Mouse (Mus musculus): ENCODE measurements at regions not wholly inside any gene's neighbourhood (a gene's known extent, or its start where the extent isn't known, plus 50 kb on each side); places are given as distances from the start of the nearest gene placed in this dataset.

GRCm38 (mm10) chr12:13964537-13964936 is 187.3 kb downstream of the Fam84a start:
- Histone ChIP-seq H3K4me2 (no peak overlapping the region), H3K36me3 (no peaks in the 10 kb centered on the region), H3K4me1 (replicated peaks) (no peaks in the 10 kb centered on the region), H3K9ac (no peak overlapping the region), H3K27ac (replicated peaks) (no peak overlapping the region), H3K4me3 (no peak overlapping the region), H3K9me3 (no peaks in the 10 kb centered on the region), H3K27me3 (no peaks in the 10 kb centered on the region)
- 75% methylated on average over 3 of the region's 3 CpGs for WGBS
- no peak for ATAC-seq (ENCODE audit: low FRiP score, low read depth)

GRCm38 (mm10) chr12:13939494-13939893 is 212.4 kb downstream of the Fam84a start:
- Histone ChIP-seq H3K4me2 (no peak overlapping the region), H3K27me3 (no peaks in the 10 kb centered on the region), H3K4me1 (replicated peaks) (no peaks in the 10 kb centered on the region), H3K9me3 (no peaks in the 10 kb centered on the region), H3K27ac (replicated peaks) (no peak overlapping the region), H3K36me3 (no peaks in the 10 kb centered on the region), H3K9ac (no peak overlapping the region), H3K4me3 (no peak overlapping the region)
- no peak for ATAC-seq (ENCODE audit: low FRiP score, low read depth)
- WGBS, result 92% methylated on average over 4 of the region's 4 CpGs

- WGBS, result 88% methylated on average over 1 of the region's 1 CpGs
- no peaks in the 10 kb centered on the region for H3K4me1 ChIP-seq (replicated peaks)
- no peak overlapping the region for H3K4me2 ChIP-seq
- no peak for ATAC-seq (ENCODE audit: low FRiP score, low read depth)
- no peaks in the 10 kb centered on the region for H3K9me3 ChIP-seq
- no peak overlapping the region for H3K4me3 ChIP-seq
- no peaks in the 10 kb centered on the region for H3K36me3 ChIP-seq
- no peak overlapping the region for H3K9ac ChIP-seq
- H3K27ac ChIP-seq (replicated peaks), result no peak overlapping the region
- H3K27me3 ChIP-seq, result no peaks in the 10 kb centered on the region
Measured at GRCm38 (mm10) chr12:13921066-13921465, 230.8 kb downstream of the Fam84a start.

- Histone ChIP-seq H3K4me2 (no peak overlapping the region), H3K4me3 (no peak overlapping the region), H3K9ac (no peak overlapping the region), H3K36me3 (no peaks in the 10 kb centered on the region), H3K4me1 (replicated peaks) (no peaks in the 10 kb centered on the region), H3K9me3 (no peaks in the 10 kb centered on the region), H3K27me3 (no peaks in the 10 kb centered on the region), H3K27ac (replicated peaks) (no peak overlapping the region)
- ATAC-seq (ENCODE audit: low FRiP score, low read depth), result no peak
- WGBS, result 48% methylated on average over 3 of the region's 3 CpGs
Measured at GRCm38 (mm10) chr12:13883317-13883716, 268.5 kb downstream of the Fam84a start.

GRCm38 (mm10) chr12:13869161-13869560 is 282.7 kb downstream of the Fam84a start:
- WGBS, result 78% methylated on average over 1 of the region's 1 CpGs
- no peak for ATAC-seq (ENCODE audit: low FRiP score, low read depth)
- no peaks in the 10 kb centered on the region for H3K9me3 ChIP-seq
- H3K4me2 ChIP-seq, result no peak overlapping the region
- no peaks in the 10 kb centered on the region for H3K27me3 ChIP-seq
- no peaks in the 10 kb centered on the region for H3K36me3 ChIP-seq
- no peaks in the 10 kb centered on the region for H3K4me1 ChIP-seq (replicated peaks)
- H3K4me3 ChIP-seq, result no peak overlapping the region
- H3K27ac ChIP-seq (replicated peaks), result no peak overlapping the region
- no peak overlapping the region for H3K9ac ChIP-seq

GRCm38 (mm10) chr12:13861226-13861625 is 290.6 kb downstream of the Fam84a start:
- no peaks in the 10 kb centered on the region for H3K36me3 ChIP-seq
- H3K4me3 ChIP-seq, result no peak overlapping the region
- no peak for ATAC-seq (ENCODE audit: low FRiP score, low read depth)
- H3K9me3 ChIP-seq, result no peaks in the 10 kb centered on the region
- H3K9ac ChIP-seq, result no peak overlapping the region
- H3K4me1 ChIP-seq (replicated peaks), result no peaks in the 10 kb centered on the region
- no peak overlapping the region for H3K4me2 ChIP-seq
- H3K27me3 ChIP-seq, result no peaks in the 10 kb centered on the region
- WGBS, result 92% methylated on average over 7 of the region's 7 CpGs
- H3K27ac ChIP-seq (replicated peaks), result no peak overlapping the region

GRCm38 (mm10) chr12:13844532-13845485 is 307.0 kb downstream of the Fam84a start:
- WGBS, result 51% methylated on average over 13 of the region's 13 CpGs
- peak; percentile 61; the same call in 1 of the 2 replicates for ATAC-seq (ENCODE audit: low FRiP score, low read depth)
- Histone ChIP-seq H3K27ac (replicated peaks) (no peak overlapping the region), H3K36me3 (no peaks in the 10 kb centered on the region), H3K4me1 (replicated peaks) (no peaks in the 10 kb centered on the region), H3K27me3 (no peaks in the 10 kb centered on the region), H3K4me2 (no peak overlapping the region), H3K4me3 (no peak overlapping the region), H3K9ac (no peak overlapping the region), H3K9me3 (no peaks in the 10 kb centered on the region)

- no peak overlapping the region for H3K4me3 ChIP-seq
- no peaks in the 10 kb centered on the region for H3K36me3 ChIP-seq
- no peaks in the 10 kb centered on the region for H3K9me3 ChIP-seq
- 53% methylated on average over 5 of the region's 5 CpGs for WGBS
- no peak for ATAC-seq (ENCODE audit: low FRiP score, low read depth)
- no peak overlapping the region for H3K27ac ChIP-seq (replicated peaks)
- H3K4me2 ChIP-seq, result no peak overlapping the region
- H3K4me1 ChIP-seq (replicated peaks), result no peaks in the 10 kb centered on the region
- H3K9ac ChIP-seq, result no peak overlapping the region
- no peaks in the 10 kb centered on the region for H3K27me3 ChIP-seq
Measured at GRCm38 (mm10) chr12:13843423-13844080, 308.3 kb downstream of the Fam84a start.

GRCm38 (mm10) chr12:13841238-13841637 is 310.6 kb downstream of the Fam84a start:
- ATAC-seq (ENCODE audit: low FRiP score, low read depth), result no peak
- H3K27me3 ChIP-seq, result no peaks in the 10 kb centered on the region
- no peak overlapping the region for H3K9ac ChIP-seq
- 69% methylated on average over 1 of the region's 1 CpGs for WGBS
- H3K4me3 ChIP-seq, result no peak overlapping the region
- H3K36me3 ChIP-seq, result no peaks in the 10 kb centered on the region
- no peak overlapping the region for H3K27ac ChIP-seq (replicated peaks)
- no peaks in the 10 kb centered on the region for H3K4me1 ChIP-seq (replicated peaks)
- no peaks in the 10 kb centered on the region for H3K9me3 ChIP-seq
- H3K4me2 ChIP-seq, result no peak overlapping the region

- Histone ChIP-seq H3K27ac (replicated peaks) (no peak overlapping the region), H3K9ac (no peak overlapping the region), H3K4me2 (no peak overlapping the region), H3K9me3 (no peaks in the 10 kb centered on the region), H3K36me3 (no peaks in the 10 kb centered on the region), H3K4me1 (replicated peaks) (no peaks in the 10 kb centered on the region), H3K27me3 (no peaks in the 10 kb centered on the region), H3K4me3 (no peak overlapping the region)
- no peak for ATAC-seq (ENCODE audit: low FRiP score, low read depth)
- WGBS, result 83% methylated on average over 3 of the region's 3 CpGs
Measured at GRCm38 (mm10) chr12:13834723-13835122, 317.1 kb downstream of the Fam84a start.

- Histone ChIP-seq H3K4me1 (replicated peaks) (no peaks in the 10 kb centered on the region), H3K36me3 (no peaks in the 10 kb centered on the region), H3K27me3 (no peaks in the 10 kb centered on the region), H3K27ac (replicated peaks) (no peak overlapping the region), H3K9ac (no peak overlapping the region), H3K4me2 (no peak overlapping the region), H3K4me3 (no peak overlapping the region), H3K9me3 (no peaks in the 10 kb centered on the region)
- no peak for ATAC-seq (ENCODE audit: low FRiP score, low read depth)
Measured at GRCm38 (mm10) chr12:13825899-13826298, 326.0 kb downstream of the Fam84a start.

GRCm38 (mm10) chr12:13815500-13815899 is 336.4 kb downstream of the Fam84a start:
- WGBS, result 75% methylated on average over 2 of the region's 2 CpGs
- H3K4me1 ChIP-seq (replicated peaks), result no peaks in the 10 kb centered on the region
- no peaks in the 10 kb centered on the region for H3K27me3 ChIP-seq
- H3K9me3 ChIP-seq, result no peaks in the 10 kb centered on the region
- ATAC-seq (ENCODE audit: low FRiP score, low read depth), result no peak
- H3K4me3 ChIP-seq, result no peak overlapping the region
- no peak overlapping the region for H3K4me2 ChIP-seq
- H3K27ac ChIP-seq (replicated peaks), result no peak overlapping the region
- H3K36me3 ChIP-seq, result no peaks in the 10 kb centered on the region
- no peak overlapping the region for H3K9ac ChIP-seq
